8 mouse cellular contexts compared by ENCODE assay signal in genomic region chr1:92178021-92178895, GRCm38 (mm10). TPM values are rescaled to one million over a fixed set of nuclear protein-coding genes. Genes with fewer than 3 reads are reported as not detected.
DNase-seq lines count a peak whose midpoint lies in the region; ATAC-seq and TF ChIP-seq lines count a peak whose summit lies in the region.

No protein-coding gene starts in this region.

- H3K27me3 ChIP-seq in kidney, embryonic 15.5 days, result no peaks in the 10 kb centered on the region
- H3K27me3 ChIP-seq in kidney, adult 2 months (replicated peaks; ENCODE audit: control insufficient read depth, insufficient read depth, low read length), result no peaks in the 10 kb centered on the region
- no peaks in the 10 kb centered on the region for H3K27me3 ChIP-seq in hindbrain, embryonic 13.5 days
- no peaks in the 10 kb centered on the region for H3K27me3 ChIP-seq in midbrain, embryonic 10.5 days (ENCODE audit: low read depth, poor library complexity, severe bottlenecking)

- TF ChIP-seq CTCF in kidney, adult 2 months (conservative IDR thresholded peaks at IDR 0.05; ENCODE audit: insufficient read depth, insufficient read length, low read depth, low read length), result no peak

- no peaks in the 10 kb centered on the region for H3K36me3 ChIP-seq in kidney, embryonic 15.5 days
- H3K36me3 ChIP-seq in kidney, adult 2 months (ENCODE audit: control insufficient read depth, insufficient read depth, low read length), result no peaks in the 10 kb centered on the region
- no peaks in the 10 kb centered on the region for H3K36me3 ChIP-seq in hindbrain, embryonic 13.5 days
- 0 out of 2 replicates have a peak, but pooled peaks cover 3% of the 10 kb centered on the region for H3K36me3 ChIP-seq in midbrain, embryonic 10.5 days

- 36% methylated on average over 10 of the region's 10 CpGs for WGBS in kidney, embryonic 15.5 days
- WGBS in kidney, adult 2 months, result 63% methylated on average over 10 of the region's 10 CpGs
- 13% methylated on average over 10 of the region's 10 CpGs for WGBS in hindbrain, embryonic 13.5 days
- 36% methylated on average over 10 of the region's 10 CpGs for WGBS in midbrain, embryonic 10.5 days

- H3K9ac ChIP-seq in kidney, embryonic 15.5 days, result no peak overlapping the region
- H3K9ac ChIP-seq in hindbrain, embryonic 13.5 days, result peak overlapping the region; percentile 90

- peak overlapping the region; percentile 77 for H3K4me2 ChIP-seq in kidney, embryonic 15.5 days
- peak overlapping the region; percentile 87 for H3K4me2 ChIP-seq in hindbrain, embryonic 13.5 days

- H3K27ac ChIP-seq in kidney, embryonic 15.5 days, result peak overlapping the region; percentile 30; the same call in 1 of the 2 replicates
- H3K27ac ChIP-seq in kidney, adult 2 months (ENCODE audit: insufficient read depth, low read depth, low read length), result no peak overlapping the region
- peak overlapping the region; percentile 95 for H3K27ac ChIP-seq in hindbrain, embryonic 13.5 days
- peak overlapping the region; percentile 79 for H3K27ac ChIP-seq in midbrain, embryonic 10.5 days (replicated peaks)

- no peak for TF ChIP-seq POLR2A in kidney, adult 2 months (IDR thresholded peaks at IDR 0.05; ENCODE audit: low read depth, low read length)

- no peak for DNase-seq in kidney, adult 2 months
- peak; percentile 59 to 64 for DNase-seq in CD8-positive naive resting alpha-beta T cell, adult 2 months (ENCODE audit: low read depth in 2 of 2, low spot score in 2 of 2)
- DNase-seq in embryo, embryonic 11 days, result peak; percentile 81
- peak; percentile 57 for DNase-seq in midbrain, embryonic 10.5 days (ENCODE audit: low spot score)
- peak; percentile 74 for DNase-seq in thymus, postnatal 14 days
- no peak for DNase-seq in gastrocnemius, adult 8-10 months (ENCODE audit: low spot score in 2 of 2)

- H3K4me1 ChIP-seq in kidney, embryonic 15.5 days, result peaks cover 52% of the 10 kb centered on the region
- H3K4me1 ChIP-seq in kidney, adult 2 months (ENCODE audit: control insufficient read depth, insufficient read depth, low read length), result peaks cover 20% of the 10 kb centered on the region
- H3K4me1 ChIP-seq in hindbrain, embryonic 13.5 days (replicated peaks), result peaks cover 64% of the 10 kb centered on the region
- H3K4me1 ChIP-seq in midbrain, embryonic 10.5 days, result peaks cover 67% of the 10 kb centered on the region

- H3K4me3 ChIP-seq in kidney, embryonic 15.5 days (replicated peaks), result peak overlapping the region; percentile 89
- H3K4me3 ChIP-seq in kidney, adult 2 months (ENCODE audit: insufficient read depth, low read depth, low read length), result no peak overlapping the region
- peak overlapping the region; percentile 92 for H3K4me3 ChIP-seq in hindbrain, embryonic 13.5 days
- H3K4me3 ChIP-seq in midbrain, embryonic 10.5 days, result peak overlapping the region; percentile 87

- H3K9me3 ChIP-seq in kidney, embryonic 15.5 days (replicated peaks), result no peaks in the 10 kb centered on the region
- H3K9me3 ChIP-seq in hindbrain, embryonic 13.5 days, result no peaks in the 10 kb centered on the region
- H3K9me3 ChIP-seq in midbrain, embryonic 10.5 days (replicated peaks), result no peaks in the 10 kb centered on the region

- no peak for ATAC-seq in kidney, embryonic 15.5 days (replicated peaks; ENCODE audit: low FRiP score)
- no peak for ATAC-seq in hindbrain, embryonic 13.5 days (ENCODE audit: low FRiP score)

RNA-seq across cellular contexts. Expression of gene Hdac4, which starts 17.2 kb away (rescaled TPM):
- polyA plus RNA-seq in kidney, embryonic 15.5 days (2015; fragmentation: Nextera tagmentation; extraction: Ambion mirVana), result 16.6 and 18.1 TPM in 2 replicates
- 10.0 and 11.6 TPM in 2 replicates for polyA plus RNA-seq in kidney, adult 2 months (2012; rRNA removed)
- 25.3 and 25.7 TPM in 2 replicates for polyA plus RNA-seq in hindbrain, embryonic 13.5 days (2015; fragmentation: Nextera tagmentation; extraction: Ambion mirVana)
- 20.1 and 22.3 TPM in 2 replicates for polyA plus RNA-seq in midbrain, embryonic 10.5 days (2016; fragmentation: Nextera tagmentation; extraction: Ambion mirVana)
- total RNA-seq in gastrocnemius, adult 8-10 months (2022), result 10 to 100 TPM; 47.2 to 89.1 (median 64.7) TPM

Comparison
In these comparisons a context has a peak if more than half of its experiments do, and no peak if none do; other contexts are left out.
1. DNase-seq: peak in CD8-positive naive resting alpha-beta T cell, adult 2 months (2 of 2), embryo, embryonic 11 days (single experiment), midbrain, embryonic 10.5 days (single experiment) and thymus, postnatal 14 days (single experiment); none in kidney, adult 2 months (single experiment) and gastrocnemius, adult 8-10 months (0 of 2).